Mouse (Mus musculus): ENCODE results near the gene Slc25a1.

DNA sequence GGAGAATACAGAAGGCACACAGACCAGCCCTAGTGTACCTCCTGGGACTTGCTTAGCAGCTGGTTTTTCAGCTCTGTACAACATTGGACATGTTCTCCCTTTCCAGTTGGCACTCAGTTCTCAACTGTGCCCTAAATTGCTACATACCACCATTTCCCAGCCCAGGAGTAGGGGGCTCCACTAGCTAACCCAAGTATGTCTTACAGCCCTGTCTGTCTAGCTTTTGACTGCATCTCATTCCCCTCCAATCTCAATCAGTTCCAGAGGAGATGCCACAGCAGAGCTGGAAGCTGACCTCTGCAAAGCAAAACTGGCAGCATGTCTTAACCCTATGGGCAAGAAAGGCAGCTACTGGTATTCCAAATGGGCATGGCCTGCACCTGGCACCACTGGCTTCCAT is 31.9 kb downstream of the Slc25a1 start:
- TF ChIP-seq CTCF (IDR thresholded peaks at IDR 0.05; ENCODE audit: low read depth) (no peak), EP300 (IDR thresholded peaks at IDR 0.05; ENCODE audit: low read depth) (no peak)
